Mouse (Mus musculus) cortical plate, adult 2 months (tissue): ENCODE results near the gene 1700012B07Rik.

ENCODE experiments used
- CTCF ChIP-seq: fragments of 200-500 bp; IDR thresholded peaks from 2 replicates; pipeline ENCODE4 v1.5.1; 2011; ENCODE audit warnings: mild to moderate bottlenecking, control low read depth, low read length; ENCODE audit not compliant: insufficient read depth; ENCODE audit errors: extremely low read depth
- POLR2A ChIP-seq: fragments of 200-500 bp; IDR thresholded peaks from 2 replicates; pipeline ENCODE4 v1.6.1; 2011; ENCODE audit warnings: mild to moderate bottlenecking, low read length, control low read depth; ENCODE audit not compliant: insufficient read depth; ENCODE audit errors: extremely low read depth

GRCm38 (mm10) chr11:109860508-109860907 is 32.7 kb upstream of the 1700012B07Rik start:
- TF ChIP-seq CTCF, result peak; percentile 96
- TF ChIP-seq POLR2A, result no peak
